Mouse (Mus musculus) frontal cortex, postnatal 14 days (tissue): ENCODE results near the gene Unc5a.
A peak's percentile ranks its signal among the peaks of the same experiment; 100 is the strongest.

ENCODE experiments used
- DNase-seq, 2 experiments: peaks; one replicate each; pipeline ENCODE4 v3.0.0; 2022; ENCODE audit warnings: low spot score in 2 of 2

Gene Unc5a

DNA sequence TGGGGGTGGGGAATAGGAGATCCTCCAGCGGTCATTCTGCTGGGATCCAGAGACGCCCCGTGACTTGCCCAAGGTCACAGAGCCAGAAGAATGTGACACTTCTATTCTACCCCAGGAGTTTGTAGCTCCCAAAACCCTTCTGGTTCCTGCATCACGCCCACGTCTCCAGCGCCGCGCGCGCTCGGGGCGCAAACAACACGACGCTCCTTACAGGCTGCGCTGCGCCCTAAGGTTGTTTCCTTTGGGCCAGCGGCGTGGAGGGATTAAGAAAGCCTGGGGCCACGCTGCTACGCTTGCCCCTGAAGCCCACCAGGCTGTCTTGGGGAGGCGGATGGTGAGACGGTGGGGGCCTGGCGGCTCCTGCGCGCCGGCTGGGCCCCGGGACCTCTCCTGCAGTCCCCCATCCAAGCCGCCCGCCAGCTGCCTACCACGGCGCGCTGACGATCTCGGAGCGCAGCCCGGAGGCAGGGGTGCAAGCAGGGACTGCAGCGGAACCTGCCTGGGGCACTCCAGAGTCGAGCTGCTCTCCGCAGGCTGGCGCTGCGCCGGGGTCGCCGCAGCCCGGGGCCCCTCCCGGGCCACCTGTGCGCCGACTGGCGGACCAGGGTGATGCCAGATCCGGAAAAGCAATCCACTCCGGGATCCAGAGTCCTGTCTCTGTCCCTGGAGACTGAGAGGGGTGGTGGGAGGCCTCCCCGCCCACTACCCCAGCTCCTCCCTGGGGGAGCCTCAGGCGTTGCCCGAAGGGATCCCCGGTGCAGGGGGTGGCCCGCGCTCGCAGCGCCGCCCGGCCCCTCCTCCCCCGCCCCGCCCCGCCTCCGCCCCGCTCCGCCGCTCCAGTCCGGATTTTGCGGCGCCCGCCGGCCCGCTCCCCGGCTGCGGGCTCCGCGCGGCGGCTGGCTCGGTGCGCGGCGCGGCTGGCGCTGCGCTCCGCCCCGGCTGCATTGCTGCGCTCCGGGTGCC is at the start of gene Unc5a:
TSS of gene Unc5a (plus strand) at position 881 of the 963 bp plus-strand sequence.
- DNase-seq, result peak; percentile 65

DNA sequence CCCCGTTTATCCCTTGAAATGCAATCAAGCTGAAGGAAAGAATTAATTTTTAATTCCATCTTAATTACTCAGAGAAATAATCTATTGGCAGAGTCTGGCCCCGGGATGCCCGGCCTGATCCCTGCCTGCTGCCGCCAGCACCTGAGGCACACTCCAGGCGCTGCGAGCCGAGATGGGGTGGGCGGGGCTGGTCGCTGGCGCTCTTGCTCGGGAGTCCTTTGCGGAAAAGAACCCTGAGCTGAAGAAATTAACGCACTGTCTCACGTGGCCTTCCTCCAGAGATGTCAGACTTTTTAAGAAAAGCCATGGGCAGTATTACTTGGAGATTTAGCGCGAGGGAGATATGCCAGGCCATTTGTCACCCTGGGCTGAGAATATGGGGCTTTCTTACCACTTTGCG is 37.2 kb upstream of the Unc5a start:
- no peak for DNase-seq

DNA sequence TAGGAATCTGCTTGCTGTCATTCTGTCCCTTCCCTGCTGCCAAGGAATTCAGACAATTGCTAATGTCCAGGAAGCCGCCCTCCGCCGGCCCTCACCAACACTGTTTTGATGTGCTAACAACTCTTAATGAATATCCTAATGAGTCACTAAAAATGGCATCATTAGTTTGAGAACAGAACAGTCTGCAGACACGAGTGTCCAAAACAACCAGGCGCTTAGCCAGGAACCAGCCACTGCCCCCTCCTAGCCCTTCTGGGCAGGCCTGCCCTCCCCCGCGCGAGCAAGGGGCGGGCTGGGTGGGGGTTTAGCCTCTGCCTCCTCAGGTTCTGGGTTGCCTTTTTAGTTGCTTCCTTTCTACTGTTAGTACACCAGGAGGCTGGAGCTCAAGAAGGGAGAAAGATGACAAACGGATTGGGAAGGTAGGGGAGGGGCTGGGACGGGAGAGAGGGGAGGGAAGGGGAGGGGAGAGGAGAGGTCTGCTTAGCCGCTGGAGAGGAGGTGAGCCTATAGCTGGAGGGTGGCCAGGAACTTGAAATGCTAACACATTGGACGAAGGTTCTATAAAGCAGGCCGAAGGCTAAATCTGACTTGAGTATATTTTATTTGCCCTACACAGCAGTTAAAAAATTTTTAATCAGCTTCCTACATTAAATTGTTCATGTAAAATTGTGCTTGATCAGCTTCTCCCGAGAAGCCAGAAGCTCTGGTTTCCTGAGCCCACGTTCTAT is 36.2 kb upstream of the Unc5a start:
- no peak for DNase-seq

DNA sequence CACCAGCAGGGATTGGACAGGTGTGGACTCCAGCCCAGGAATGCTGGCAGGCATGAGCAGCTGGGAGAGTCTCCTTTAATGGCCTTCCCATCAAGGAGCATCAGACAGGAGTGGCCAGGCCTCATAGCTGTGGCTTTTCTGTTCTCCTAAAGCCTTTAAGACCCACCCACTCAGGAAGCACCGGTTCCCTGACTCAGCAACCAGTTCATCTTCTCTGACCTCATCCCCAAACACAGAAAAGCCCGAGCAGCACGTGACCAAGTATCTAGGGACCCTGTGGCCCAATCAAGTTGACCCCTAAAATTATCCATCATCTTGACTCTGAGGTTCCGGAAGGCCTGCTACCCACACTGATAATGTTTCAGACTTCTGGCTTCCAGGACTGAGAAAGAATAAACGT is 32.6 kb upstream of the Unc5a start:
- DNase-seq, result no peak

DNA sequence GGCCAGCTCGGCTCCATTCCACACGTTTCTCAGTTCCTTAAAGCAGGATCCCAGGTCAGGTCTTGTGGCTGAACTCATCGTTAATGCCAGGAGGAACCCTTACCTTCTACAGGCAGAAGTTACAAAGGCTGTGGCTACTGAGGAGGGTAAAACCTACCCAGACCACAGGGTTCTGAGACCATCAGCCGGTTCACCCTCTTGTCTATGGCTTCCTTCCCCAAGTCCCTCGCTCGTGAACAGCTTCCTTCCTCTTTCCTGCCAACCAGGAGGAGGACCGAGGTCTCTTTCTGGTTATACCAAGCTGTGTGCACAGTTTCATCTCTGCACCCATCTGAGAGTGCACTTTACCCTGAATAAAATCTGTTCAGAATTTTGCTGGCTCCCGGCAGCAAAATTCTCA is 30.3 kb upstream of the Unc5a start:
- DNase-seq, result no peak

DNA sequence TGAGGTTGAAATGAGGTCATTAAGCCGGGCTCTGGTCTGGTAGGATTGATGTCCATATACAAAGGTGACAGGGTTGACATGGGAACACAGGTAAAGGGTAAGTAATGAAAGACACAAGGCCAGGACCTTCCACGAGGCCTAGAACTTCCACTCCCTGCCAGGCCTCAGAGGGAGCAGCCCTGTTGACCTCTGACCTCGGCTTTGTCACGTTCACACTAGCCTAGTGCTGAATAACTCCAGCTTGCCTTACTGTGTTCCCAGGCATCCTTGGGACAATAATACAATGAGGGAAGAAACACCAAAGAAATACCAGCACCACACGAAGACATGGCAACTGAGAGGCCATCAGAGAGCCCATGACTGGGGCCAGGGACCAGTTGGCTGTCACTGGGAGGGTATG is 29.5 kb upstream of the Unc5a start:
- no peak for DNase-seq

DNA sequence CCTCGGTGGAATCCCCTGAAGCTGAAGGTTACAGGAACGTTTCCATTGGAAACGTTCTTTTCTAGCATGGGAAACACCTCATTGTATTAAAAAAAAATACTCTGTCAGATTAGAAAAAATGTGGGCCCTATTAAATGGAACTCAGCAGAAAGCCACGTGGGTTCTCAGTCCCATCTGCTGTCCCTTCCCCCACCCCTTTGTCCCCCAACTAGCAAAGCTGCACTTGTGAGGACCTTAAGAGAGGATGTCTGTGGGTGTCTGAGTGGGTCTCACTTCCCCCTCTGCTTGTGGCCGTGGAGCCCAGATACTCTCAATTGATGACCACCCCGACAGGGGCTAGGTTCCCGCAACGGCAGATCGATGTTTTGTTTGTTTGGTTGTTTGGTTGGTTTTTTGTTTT is 27.5 kb upstream of the Unc5a start:
- DNase-seq, result no peak

DNA sequence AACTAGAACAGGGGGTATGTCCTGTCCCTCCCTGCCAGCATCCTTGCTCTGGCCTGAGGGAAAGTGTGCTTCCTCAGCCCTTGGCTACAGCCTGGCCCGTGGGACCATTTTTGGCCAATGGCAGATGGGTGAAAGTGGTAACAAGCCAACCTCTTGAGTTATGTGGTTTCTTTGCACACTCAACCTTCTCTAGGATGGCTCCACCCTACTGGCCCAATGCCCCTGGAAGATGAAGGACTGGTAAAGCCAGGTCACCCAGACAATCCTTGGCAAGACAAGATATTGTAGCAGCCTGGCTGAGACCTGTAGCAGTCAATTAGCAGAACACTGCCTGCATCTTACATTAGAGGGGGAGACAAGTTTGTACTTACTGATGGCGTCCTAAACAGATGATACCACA is 25.5 kb upstream of the Unc5a start:
- no peak for DNase-seq

DNA sequence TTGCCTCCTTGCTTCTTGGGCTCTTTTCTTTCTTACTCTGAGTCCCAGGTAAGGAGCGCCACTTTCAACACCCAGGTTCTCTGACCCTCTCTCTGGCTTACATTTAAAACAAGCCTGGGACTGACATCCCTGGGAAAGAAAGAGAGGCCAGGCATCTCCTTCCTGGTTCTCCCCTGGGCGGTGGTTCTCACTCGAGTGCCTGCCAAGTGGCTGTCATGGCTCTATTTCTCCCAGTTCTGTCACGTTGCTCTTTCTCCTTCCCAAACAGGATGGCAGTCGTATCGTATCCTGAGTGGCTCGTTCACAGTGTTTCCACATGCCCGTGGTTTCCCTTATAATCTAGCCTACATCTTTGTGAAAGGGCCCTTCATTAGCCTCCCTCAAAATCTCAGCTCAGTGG is 23.7 kb upstream of the Unc5a start:
- DNase-seq, result no peak

DNA sequence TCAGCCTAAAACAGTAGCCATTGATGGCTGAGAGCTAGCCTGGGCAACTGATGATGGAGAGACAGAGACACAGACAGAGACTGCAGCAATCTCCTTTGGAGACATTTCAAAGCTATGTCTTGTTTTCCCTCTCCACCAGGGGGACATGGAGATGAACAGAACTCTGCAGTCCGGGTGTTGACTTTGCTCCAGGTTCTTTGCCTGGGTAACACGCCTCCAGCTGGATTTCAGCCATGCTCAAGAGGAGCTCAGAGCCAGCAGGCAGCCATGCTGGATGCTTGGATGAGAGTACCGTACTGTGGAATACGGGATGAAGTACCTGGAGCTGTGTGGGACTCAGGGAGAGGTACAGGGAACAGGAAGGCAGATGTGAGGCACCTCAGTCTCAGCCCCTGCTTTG is 22.6 kb upstream of the Unc5a start:
- no peak for DNase-seq

DNA sequence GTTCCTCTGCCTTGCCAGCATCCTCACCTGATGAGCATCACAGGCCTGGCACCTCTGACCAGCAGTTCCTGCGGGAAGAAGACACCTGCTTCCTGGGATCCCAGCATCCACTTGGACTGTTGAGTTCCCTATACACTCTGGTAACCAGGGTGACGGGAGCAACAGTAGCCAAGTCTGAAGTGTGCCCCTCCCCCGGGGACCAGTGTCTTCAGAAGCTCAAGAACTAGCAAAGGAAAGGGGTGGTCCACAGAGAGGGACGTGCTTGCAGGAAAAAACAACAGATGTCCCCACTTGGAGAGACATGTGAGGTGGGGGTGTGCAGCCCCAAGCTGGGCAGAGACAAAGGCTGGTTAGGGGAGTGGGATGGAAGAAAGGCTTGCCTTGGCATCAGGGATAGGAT is 19.1 kb upstream of the Unc5a start:
- DNase-seq, result no peak

DNA sequence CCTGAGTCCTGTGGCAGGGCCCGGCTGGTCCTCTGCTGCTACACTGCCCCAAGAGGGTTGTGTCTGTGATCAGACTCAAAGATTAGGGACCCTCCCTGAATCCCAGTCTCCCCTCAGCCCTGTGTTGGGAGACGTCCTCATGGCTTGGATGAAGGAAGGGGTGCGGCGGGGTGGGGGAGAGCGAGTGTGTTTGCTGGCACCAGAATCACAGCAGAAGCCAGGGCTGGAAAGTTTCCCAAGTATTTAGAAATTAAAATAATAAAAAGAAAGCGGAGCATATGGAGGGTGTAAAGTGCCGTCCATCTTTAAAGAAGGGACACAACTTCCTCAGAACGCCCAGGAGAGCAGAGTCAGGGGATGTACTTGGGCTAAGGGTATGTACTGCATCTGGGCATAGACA is 14.3 kb upstream of the Unc5a start:
- DNase-seq, result no peak

DNA sequence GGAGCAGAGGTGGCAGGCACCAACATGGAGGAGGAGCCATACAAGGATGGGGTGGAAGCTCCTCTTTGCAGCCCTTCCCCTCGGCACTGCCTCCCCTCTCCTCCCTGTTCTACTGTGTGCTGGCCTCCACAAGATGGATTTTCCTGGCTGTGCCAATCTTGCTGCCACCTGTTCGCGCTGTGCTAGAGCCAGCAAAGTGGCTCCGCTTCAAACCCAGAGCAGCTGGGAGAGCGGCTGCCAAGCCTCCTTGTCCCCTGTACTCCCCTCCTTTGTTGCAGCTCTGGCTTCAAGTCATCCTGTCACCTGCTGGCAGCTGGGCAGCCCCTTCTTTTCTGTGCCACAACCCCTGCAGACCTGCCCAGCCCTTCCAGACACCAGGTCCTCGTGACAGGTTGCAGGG is 13.0 kb upstream of the Unc5a start:
- peak in 1 of 2 experiments; percentile 60 for DNase-seq

DNA sequence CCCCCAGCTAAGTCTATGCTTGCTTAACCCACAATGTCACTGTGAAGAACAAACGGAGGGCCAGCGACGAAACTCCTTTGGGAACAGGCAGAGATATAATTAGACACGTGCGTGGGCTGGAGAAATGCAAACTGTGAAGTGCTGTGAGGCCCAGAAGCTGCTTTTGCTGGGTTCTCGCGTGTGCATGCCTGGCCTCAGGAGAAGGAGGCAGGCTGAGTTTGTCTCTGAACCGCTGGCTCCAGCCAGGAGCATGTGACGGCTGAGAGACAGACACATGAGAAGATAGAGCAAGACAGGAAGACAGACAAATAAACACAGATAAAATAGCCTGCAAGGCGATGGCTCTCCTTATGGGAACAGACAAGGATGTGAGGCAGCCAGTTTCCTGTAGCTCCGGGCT is 11.3 kb upstream of the Unc5a start:
- DNase-seq, result peak; percentile 59 to 66

DNA sequence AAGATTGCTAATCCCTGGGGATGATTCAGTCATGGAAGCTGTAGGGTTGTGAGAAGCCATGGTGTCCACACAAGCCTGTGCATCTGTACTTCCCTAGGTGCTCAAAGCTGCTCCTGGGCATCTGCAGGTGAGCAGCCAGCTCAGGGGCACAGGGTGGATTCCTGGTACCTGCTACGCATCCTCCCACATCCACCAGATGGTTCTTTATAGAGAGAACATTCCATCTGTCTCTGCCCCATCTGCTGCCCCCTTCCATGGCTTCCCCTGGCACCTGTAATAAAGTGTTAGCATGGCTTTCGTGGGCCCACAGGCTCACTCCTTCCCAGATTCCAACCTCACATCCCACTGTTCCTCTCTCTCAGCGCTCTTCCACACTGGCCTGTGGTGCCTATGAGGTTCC is 10.7 kb upstream of the Unc5a start:
- no peak for DNase-seq

DNA sequence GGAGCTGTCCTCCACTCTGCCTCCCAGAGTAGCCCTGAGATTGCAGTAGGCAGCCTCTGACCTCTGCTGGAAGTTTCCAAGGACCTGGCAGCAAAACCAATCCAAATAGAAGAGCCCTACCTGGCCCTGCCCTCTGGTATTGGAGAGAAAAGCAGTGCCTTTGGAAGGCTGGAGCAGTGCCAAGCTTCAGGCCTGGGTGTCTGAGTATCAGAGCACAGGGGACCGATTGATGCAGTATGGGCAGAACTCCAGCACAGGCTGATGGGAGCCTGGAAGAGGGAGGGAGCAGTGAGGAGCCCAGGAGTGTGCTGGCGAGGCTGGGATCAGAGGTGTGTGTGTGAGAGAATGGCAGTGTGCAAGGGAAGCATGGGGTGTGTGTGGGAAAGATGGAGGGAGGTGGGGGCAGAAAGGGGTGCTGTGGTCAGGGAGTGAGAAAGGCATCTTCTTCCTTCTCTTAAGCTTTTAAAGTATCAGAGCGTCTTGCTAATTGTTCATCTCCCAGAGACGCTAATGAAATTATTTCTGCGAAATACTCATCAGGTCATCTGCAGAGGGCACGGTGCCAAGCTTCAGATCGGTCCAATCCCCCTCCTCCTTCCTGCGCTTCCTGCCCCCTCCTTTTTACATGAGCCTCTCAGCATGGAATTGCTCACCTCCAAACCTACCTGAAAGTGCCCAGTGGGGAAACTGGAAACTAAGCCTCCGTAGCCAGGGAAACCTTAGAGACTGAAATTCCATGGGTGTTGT is 4.6 kb upstream of the Unc5a start:
- DNase-seq, result no peak

DNA sequence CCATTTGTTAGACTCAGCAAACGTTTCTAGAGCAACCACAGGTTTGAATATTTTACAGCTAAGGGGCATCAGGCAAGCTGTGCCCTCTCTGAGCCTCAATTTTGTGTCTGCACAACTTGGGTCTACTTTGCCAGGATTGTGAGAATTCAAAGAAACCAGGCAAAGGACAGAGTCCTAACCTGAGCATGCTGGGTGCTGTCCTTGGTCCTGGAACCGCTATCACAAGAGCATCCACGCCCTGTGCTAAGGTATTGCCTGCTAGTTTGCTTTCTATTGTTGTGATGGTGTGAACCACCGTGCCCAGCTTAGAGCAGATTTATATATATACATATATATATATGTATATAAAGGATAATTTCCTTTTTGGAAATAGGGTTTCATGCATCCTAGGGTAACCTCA is 3.9 kb upstream of the Unc5a start:
- no peak for DNase-seq

DNA sequence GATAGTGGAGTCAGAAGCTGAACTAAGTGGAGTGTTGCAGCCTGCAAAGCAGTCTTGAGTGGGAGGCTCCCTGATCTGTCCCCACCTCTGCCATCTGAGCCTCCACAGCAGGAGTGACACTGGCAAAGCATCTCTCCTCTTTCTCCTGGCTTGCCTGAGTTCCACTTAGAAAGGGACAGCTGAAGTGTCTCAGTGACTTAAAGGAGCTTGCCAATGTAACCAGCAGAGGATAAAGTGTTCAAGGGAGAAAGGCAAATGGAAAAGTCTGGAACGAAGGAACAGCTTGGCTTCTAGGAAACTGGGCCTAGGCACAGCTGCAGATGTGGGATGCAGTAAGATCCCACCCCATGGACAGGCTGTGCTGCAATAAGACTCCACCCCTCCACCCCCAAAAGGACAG is 2.8 kb upstream of the Unc5a start:
- DNase-seq, result no peak

DNA sequence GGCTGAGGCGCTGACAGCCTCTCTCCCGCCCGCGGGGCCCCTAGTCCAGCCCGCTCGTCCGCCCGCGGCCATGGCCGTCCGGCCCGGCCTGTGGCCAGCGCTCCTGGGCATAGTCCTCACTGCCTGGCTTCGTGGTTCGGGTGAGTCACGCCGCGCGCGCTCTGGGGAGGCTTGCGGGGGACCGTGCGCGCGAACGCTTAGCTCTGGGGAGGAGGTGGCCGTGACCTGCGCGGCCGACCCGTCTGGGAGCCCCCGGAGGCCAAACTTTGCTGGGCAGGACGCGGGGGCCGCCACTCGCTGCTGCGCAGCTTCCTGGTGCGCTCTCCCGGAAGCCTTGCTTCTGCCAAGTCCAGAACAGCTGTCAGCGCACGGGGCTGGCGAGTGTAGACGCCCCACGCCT is 381 bp downstream of the Unc5a start:
- no peak for DNase-seq

DNA sequence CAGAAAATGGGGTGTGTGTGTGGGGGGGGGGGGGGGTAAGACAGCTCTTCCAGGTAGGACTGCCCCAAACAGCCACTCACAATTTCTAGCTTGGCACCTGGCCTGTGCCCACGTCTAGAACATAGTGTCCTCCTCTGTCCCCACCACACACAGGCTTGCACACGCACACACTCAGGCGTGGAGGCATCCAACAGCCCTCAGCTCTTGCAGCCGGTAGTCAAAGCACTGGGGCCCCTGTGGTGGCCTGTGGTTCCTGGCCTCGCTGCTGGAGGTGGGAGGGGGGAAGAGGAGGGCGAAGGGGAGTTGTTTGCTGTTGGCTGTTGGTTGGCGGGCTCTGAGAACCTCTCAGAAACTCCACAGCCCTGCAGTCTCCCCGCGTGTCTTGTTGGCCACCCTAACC is 920 bp downstream of the Unc5a start:
- DNase-seq, result no peak

DNA sequence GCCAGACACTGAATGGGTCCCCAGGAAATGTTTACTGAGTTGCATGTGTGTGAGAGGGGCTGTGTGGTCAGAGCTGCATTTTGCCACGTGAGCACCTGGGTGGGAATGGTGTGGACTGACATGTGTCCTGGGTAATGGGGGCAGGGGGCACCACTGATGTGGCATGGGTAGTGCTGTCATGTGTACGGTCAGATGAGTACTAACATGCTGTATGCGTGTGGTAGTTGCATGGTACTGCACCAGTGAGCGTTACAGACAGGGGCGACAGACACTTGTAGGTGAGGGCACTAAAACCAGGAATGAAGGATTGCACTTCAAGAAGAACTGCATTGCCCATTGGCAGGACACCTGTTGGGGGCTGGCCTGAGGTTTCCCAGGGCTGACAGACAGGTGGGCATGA is 2.0 kb downstream of the Unc5a start:
- DNase-seq, result no peak

DNA sequence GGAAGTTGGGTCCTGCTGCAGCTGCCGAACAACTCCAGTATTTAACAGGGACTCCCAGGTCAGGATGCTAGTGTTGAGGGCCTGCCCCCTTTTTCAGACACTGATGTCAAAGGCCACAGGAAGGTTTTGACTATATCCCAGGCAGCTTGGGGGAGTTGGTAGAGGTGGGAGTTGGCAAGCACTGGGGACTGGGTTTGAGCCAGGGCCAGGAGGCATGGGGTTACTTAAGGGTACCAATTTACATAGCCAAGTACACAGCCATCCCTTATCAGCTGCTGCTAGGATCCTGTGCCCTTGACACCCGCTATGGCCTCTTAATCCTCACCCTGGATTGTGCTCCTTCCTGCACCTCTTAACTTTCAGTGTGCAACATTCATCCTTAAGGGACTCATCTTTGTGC is 5.5 kb downstream of the Unc5a start:
- DNase-seq, result no peak
